Mouse (Mus musculus) gastrocnemius, postnatal 4 days (tissue): ENCODE measurements around the gene Pde6c. TPM values are rescaled to one million over a fixed set of nuclear protein-coding genes. Genes with fewer than 3 reads are reported as not detected.

Experiments used
- total RNA-seq, 2 experiments: library from RNA; stranded (reverse); gene quantifications; 2 replicates each; pipeline ENCODE4 v1.2.3; 2021

The Pde6c gene
- total RNA-seq, 2 experiments from 2014 or later = not detected

Other genes starting within 250 kb of the Pde6c start
- 10 to 100 TPM; 20.7 to 21.8 TPM for gene Myof, start 89.2 kb upstream of the Pde6c start, total RNA-seq
- gene Cep55, start 77.8 kb upstream of the Pde6c start, total RNA-seq = 1 to 10 TPM; 7.0 to 8.1 TPM
- gene Ffar4, start 35.7 kb upstream of the Pde6c start, total RNA-seq = under 1 TPM in 1 of 2 experiments, not detected in 1; 0.31 TPM
- gene Rbp4, start 7.5 kb upstream of the Pde6c start, total RNA-seq = 10 to 100 TPM; 10.6 to 19.7 TPM
- 10 to 100 TPM; 11.3 to 13.2 TPM for gene Fra10ac1, start 91.4 kb downstream of the Pde6c start, total RNA-seq
- gene Lgi1, start 131.8 kb downstream of the Pde6c start, total RNA-seq = 1 to 10 TPM; 3.3 to 3.8 TPM